Mouse (Mus musculus) forebrain, embryonic 14.5 days (tissue): ENCODE results near the gene Phactr1. TPM values are rescaled to one million over a fixed set of nuclear protein-coding genes. Genes with fewer than 3 reads are reported as not detected.
A peak's percentile ranks its signal among the peaks of the same experiment; 100 is the strongest.

Experiments
- ATAC-seq: fragments of 200-750 bp; cut with Nextera tagmentation; 2 replicates; pipeline ENCODE4 v1.8.0; 2017; ENCODE audit warnings: mild to moderate bottlenecking, moderate library complexity
- DNase-seq: peaks from one replicate; pipeline ENCODE4 v3.0.0-alpha.2; 2015; ENCODE audit warnings: low spot score
- H3K27ac ChIP-seq: fragments of 300-500 bp; sonication (generic); 2 replicates; pipeline ENCODE4 v1.5.1; 2014; ENCODE audit warnings: low read depth, mild to moderate bottlenecking, control low read depth, low read length, moderate library complexity
- H3K27me3 ChIP-seq: fragments of 300-500 bp; sonication (generic); replicated peaks from 2 replicates; pipeline ENCODE4 v1.6.1; 2014; ENCODE audit warnings: low read length, control low read depth, mixed read lengths; ENCODE audit not compliant: control insufficient read depth, insufficient read depth
- H3K36me3 ChIP-seq: fragments of 300-500 bp; sonication (generic); 2 replicates; pipeline ENCODE4 v1.6.1; 2014; ENCODE audit warnings: low read length, control low read depth; ENCODE audit not compliant: control insufficient read depth, insufficient read depth
- H3K4me1 ChIP-seq: fragments of 300-500 bp; sonication (generic); 2 replicates; pipeline ENCODE4 v1.6.1; 2014; ENCODE audit warnings: antibody characterized with exemption, low read length, control low read depth; ENCODE audit not compliant: control insufficient read depth, insufficient read depth
- H3K4me2 ChIP-seq: fragments of 300-500 bp; sonication (generic); 2 replicates; pipeline ENCODE4 v1.6.1; 2014; ENCODE audit warnings: mild to moderate bottlenecking, control low read depth, low read length
- H3K4me3 ChIP-seq: fragments of 300-500 bp; sonication (generic); 2 replicates; pipeline ENCODE4 v1.5.1; 2014; ENCODE audit warnings: low read depth, low read length, control low read depth
- H3K9ac ChIP-seq: fragments of 300-500 bp; sonication (generic); 2 replicates; pipeline ENCODE4 v1.6.1; 2014; ENCODE audit warnings: mild to moderate bottlenecking, low read length, control low read depth, moderate library complexity
- H3K9me3 ChIP-seq: fragments of 300-500 bp; sonication (generic); replicated peaks from 2 replicates; pipeline ENCODE4 v1.6.1; 2016; ENCODE audit warnings: low read length, control low read depth, mixed read lengths; ENCODE audit not compliant: control insufficient read depth
- whole genome bisulfite sequencing: fragments of 180-500 bp; shearing (Covaris S2); extraction: QIAGEN DNeasy Blood & Tissue Kit; methylation state at CpG from one replicate; pipeline ENCODE4 v1.1.7; 2014; 5-methylcytosine and 5-hydroxymethylcytosine counted together
- polyA plus RNA-seq: library from polyadenylated mRNA; unstranded; fragments of >200 nt; fragmentation: Nextera tagmentation; extraction: Ambion mirVana; gene quantifications from 2 replicates; pipeline ENCODE4 v1.2.1, GENCODE M21; 2014

The Phactr1 gene
- polyA plus RNA-seq, 1 experiment from 2014 or later = 47.3 TPM

DNA sequence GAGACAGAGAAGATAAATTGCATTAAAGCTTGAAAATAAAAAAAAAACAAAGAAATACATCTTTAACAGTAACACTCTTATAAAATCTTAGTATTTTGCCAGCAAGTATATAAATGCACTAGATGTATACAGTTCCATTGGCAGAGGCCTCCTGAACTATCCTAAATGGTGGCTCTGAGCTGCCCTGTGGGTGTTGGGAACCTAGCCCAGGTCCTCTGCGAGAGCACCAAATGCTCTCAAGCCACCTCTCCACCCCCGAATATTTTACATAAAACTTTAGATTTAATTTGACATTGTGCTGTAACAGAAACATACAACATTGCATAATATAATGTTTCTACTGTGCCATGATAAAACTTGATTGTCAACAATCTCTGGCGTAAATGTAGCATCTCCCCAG is 293.1 kb downstream of the Phactr1 start:
- Histone ChIP-seq H3K9ac (no peak overlapping the region), H3K36me3 (no peaks in the 10 kb centered on the region), H3K9me3 (no peaks in the 10 kb centered on the region), H3K4me2 (no peak overlapping the region), H3K27me3 (no peaks in the 10 kb centered on the region), H3K4me3 (no peak overlapping the region), H3K27ac (no peak overlapping the region; the same call in 1 of the 2 replicates), H3K4me1 (no peaks in the 10 kb centered on the region)
- 88% methylated on average over 3 of the region's 3 CpGs for WGBS
- ATAC-seq (no peak), DNase-seq (no peak)

DNA sequence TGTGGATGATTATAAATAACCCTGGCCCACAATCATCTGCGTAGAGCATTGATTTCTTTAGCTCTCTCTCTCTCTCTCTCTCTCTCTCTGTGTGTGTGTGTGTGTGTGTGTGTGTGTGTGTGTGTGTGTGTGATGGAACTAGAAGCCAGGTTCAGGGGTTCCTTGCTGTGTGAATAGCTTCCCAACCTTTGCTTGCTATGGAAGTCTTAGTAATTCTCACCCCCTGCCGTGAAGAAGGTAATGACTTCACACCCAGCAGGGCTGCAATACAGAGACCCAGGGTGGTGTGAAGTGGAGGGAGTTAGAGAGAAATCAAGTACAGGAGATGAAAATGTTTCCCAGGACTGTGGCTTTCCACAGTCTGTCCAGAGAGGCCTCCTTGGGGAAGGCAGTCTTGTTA is 293.5 kb downstream of the Phactr1 start:
- peak; percentile 29 for DNase-seq
- 78% methylated on average over 2 of the region's 2 CpGs for WGBS
- ATAC-seq = no peak
- H3K9me3 ChIP-seq = no peaks in the 10 kb centered on the region
- H3K27ac ChIP-seq = no peak overlapping the region
- no peak overlapping the region for H3K4me2 ChIP-seq
- H3K36me3 ChIP-seq = no peaks in the 10 kb centered on the region
- no peak overlapping the region for H3K9ac ChIP-seq
- H3K4me1 ChIP-seq = no peaks in the 10 kb centered on the region
- H3K27me3 ChIP-seq = no peaks in the 10 kb centered on the region
- no peak overlapping the region for H3K4me3 ChIP-seq

DNA sequence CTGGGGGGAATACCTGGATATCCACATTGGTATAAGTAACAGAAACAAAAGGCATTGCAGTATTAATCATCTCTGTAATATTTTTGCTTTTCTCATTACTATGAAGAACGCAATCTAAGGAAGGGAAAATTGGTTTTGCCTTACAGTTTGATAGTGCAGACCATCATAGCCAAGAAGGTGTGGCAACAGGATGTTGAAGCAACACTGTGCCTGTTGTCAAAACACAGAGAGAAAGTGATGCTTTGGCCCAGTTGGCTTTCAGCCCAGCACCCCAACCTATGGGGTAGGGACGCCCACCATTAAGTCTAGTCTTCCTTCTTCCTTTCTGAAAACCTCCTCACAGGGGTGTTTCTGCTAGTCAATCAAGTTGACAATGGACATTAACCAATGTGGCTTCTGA is 294.1 kb downstream of the Phactr1 start:
- H3K4me2 ChIP-seq = no peak overlapping the region
- no peak overlapping the region for H3K9ac ChIP-seq
- no peaks in the 10 kb centered on the region for H3K27me3 ChIP-seq
- no peak overlapping the region for H3K27ac ChIP-seq
- no peaks in the 10 kb centered on the region for H3K36me3 ChIP-seq
- ATAC-seq (no peak), DNase-seq (no peak)
- no peaks in the 10 kb centered on the region for H3K9me3 ChIP-seq
- WGBS = 88% methylated on average over 2 of the region's 2 CpGs
- H3K4me3 ChIP-seq = no peak overlapping the region
- no peaks in the 10 kb centered on the region for H3K4me1 ChIP-seq

DNA sequence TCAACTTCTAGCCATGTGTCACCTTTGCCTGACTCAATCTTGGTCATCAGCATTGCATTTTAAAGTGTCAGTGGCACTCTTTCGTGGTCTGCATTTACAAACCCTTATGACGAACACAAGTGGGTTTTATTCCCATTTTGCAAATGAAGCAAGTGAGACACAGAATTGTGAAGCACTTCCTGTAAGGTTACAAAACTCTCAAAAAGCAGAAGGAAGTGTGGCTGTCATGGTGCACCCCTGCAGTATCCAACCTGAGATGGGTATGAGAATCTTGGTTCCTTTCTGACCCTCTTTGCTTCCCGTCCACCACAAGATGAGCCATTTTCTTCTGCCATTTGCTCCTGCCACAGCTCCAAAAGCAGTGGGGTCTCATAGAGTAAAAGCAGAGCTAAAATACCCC is 295.7 kb downstream of the Phactr1 start:
- no peaks in the 10 kb centered on the region for H3K4me1 ChIP-seq
- no peaks in the 10 kb centered on the region for H3K36me3 ChIP-seq
- no peak for ATAC-seq
- H3K4me3 ChIP-seq = no peak overlapping the region
- H3K9me3 ChIP-seq = no peaks in the 10 kb centered on the region
- H3K27me3 ChIP-seq = no peaks in the 10 kb centered on the region
- DNase-seq = no peak
- no peak overlapping the region for H3K4me2 ChIP-seq
- no peak overlapping the region for H3K27ac ChIP-seq
- 91% methylated on average over 3 of the region's 3 CpGs for WGBS
- H3K9ac ChIP-seq = no peak overlapping the region

DNA sequence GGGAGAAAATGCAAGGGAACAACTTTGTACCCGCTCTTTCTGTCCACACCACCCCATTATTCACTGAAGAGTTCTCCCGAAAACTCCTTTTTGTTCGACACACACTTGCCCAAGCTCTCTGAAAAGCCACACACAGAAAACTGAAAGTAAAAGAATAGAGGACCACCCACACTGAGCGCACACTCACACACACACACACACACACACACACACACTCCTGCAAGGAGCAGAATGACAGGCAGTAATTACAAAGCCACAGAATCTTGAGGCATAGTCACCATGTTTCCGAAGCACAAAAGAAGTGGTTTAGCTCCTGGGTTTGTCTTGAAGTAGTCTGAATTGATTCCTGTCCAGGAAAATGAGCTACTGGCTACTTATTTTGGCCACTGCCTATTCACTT is 296.5 kb downstream of the Phactr1 start:
- DNase-seq (peak; percentile 30), ATAC-seq (no peak)
- H3K4me3 ChIP-seq = no peak overlapping the region
- no peaks in the 10 kb centered on the region for H3K4me1 ChIP-seq
- H3K9me3 ChIP-seq = no peaks in the 10 kb centered on the region
- H3K27me3 ChIP-seq = no peaks in the 10 kb centered on the region
- H3K4me2 ChIP-seq = no peak overlapping the region
- no peak overlapping the region for H3K27ac ChIP-seq
- WGBS = 25% methylated on average over 5 of the region's 5 CpGs
- no peak overlapping the region for H3K9ac ChIP-seq
- no peaks in the 10 kb centered on the region for H3K36me3 ChIP-seq

DNA sequence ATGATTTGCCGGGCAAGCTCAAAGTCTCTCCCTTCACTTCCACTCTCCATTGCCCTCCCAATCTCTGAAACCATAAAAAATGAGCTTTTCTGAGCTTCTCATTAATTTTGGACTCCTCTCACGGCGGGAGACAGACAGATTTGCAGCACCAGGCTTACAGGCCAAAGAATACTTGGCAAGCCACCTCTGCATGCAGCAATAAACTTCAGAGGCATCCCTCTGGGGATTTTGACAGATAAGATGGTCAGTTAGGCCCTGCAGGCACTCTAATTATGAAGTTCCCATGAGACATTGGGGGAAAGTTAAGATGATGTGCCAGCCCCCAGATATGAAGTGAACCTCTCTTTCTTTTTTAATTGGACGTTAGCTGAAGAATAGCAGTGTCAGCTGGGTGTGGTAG is 300.2 kb downstream of the Phactr1 start:
- Histone ChIP-seq H3K4me3 (no peak overlapping the region), H3K4me1 (no peaks in the 10 kb centered on the region), H3K9me3 (no peaks in the 10 kb centered on the region), H3K27ac (no peak overlapping the region), H3K9ac (no peak overlapping the region), H3K27me3 (no peaks in the 10 kb centered on the region), H3K4me2 (no peak overlapping the region), H3K36me3 (no peaks in the 10 kb centered on the region)
- ATAC-seq (no peak), DNase-seq (peak; percentile 43)
- 54% methylated on average over 4 of the region's 4 CpGs for WGBS

DNA sequence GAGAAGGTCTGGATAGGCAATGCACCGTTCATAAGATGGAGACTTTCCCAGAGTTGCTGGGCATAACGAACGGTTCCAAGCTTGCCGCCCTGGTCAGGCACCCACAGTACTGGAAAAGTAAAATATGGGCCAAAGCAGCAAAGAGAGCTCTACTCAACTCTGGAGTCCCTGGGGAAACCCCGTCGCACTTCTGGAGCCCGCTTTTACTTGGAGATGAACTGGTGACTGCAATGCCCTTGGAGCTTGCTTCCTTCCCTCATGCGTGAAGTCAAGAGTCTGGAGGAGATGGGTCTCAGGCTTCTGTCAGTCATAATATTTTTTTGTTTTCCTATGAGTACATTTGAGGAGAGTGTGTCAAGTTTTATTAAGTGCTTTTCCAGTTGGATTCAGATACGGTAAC is 302.2 kb downstream of the Phactr1 start:
- no peak overlapping the region for H3K9ac ChIP-seq

DNA sequence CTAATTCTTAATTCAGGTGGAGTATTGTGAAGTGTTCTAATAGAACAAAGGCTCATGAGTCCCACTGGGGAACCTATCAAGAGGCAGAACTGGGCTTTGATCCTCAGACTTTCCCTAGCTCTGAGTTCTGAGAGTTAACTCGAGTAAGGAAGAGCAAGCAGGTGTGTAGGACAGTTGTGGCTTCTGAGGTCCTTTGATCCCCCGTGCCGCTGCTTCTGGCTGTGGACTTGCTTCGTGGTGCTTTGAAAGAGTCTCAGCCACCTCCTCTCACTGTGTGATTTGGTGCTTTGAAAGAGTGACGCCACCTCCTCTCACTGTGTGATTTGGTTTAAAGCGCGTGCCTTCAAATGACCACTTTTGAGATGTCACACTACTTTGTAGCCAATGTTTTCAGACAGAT is 305.4 kb downstream of the Phactr1 start:
- ATAC-seq (no peak), DNase-seq (no peak)
- H3K36me3 ChIP-seq = no peaks in the 10 kb centered on the region
- H3K4me2 ChIP-seq = no peak overlapping the region
- no peak overlapping the region for H3K27ac ChIP-seq
- 78% methylated on average over 7 of the region's 7 CpGs for WGBS
- H3K27me3 ChIP-seq = no peaks in the 10 kb centered on the region
- no peak overlapping the region for H3K4me3 ChIP-seq
- H3K4me1 ChIP-seq = peaks cover 11% of the 10 kb centered on the region
- no peaks in the 10 kb centered on the region for H3K9me3 ChIP-seq
- no peak overlapping the region for H3K9ac ChIP-seq

More for the DNA sequence above, 302.2 kb downstream of the Phactr1 start:
- Histone ChIP-seq H3K4me3 (no peak overlapping the region), H3K27me3 (no peaks in the 10 kb centered on the region), H3K9me3 (no peaks in the 10 kb centered on the region), H3K27ac (no peak overlapping the region), H3K4me2 (no peak overlapping the region), H3K4me1 (0 out of 2 replicates have a peak, but pooled peaks cover 1% of the 10 kb centered on the region), H3K36me3 (no peaks in the 10 kb centered on the region)
- DNase-seq (no peak), ATAC-seq (no peak)
- 93% methylated on average over 9 of the region's 9 CpGs for WGBS

DNA sequence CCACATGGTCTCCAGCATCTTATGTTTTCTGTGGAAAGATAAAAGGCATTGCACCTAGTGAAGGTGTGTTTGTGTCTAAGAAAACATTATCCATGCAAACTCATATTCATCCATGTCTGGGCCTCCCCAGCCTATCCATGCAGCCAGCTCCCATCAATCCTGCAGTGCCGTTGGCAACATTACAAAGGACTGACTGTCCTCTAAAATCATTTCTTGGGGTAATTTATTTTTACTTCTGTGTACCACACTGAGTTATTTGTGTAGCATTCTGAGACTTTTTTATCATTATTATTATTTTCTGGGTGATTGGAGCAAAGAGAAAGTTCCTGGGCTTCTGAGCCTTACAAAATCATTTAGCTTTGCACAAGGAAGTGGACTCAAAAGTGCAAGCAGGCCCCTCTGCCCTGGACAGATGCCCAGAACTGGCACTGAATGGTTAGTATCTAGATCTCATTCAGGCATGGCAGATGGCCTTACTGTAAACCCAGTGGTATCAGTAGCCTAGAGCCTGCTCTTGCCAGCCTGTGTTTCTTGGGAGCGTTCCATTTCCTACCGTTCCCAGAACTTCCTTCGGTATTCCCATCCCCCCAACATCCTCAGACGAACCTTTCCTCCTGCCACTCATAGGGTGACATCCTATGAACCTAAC is 307.6 kb downstream of the Phactr1 start:
- Histone ChIP-seq H3K27me3 (no peaks in the 10 kb centered on the region), H3K4me3 (no peak overlapping the region), H3K9ac (no peak overlapping the region), H3K9me3 (no peaks in the 10 kb centered on the region), H3K4me2 (no peak overlapping the region), H3K27ac (peak overlapping the region; percentile 23; the same call in 1 of the 2 replicates), H3K4me1 (peaks cover 11% of the 10 kb centered on the region), H3K36me3 (no peaks in the 10 kb centered on the region)
- DNase-seq (peak; percentile 89), ATAC-seq (peak; percentile 73)
- 26% methylated on average over 5 of the region's 5 CpGs for WGBS
